Mouse (Mus musculus): ENCODE data around the gene Rnf13. TPM values are rescaled to one million over a fixed set of nuclear protein-coding genes. Genes with fewer than 3 reads are reported as not detected.

The Rnf13 gene
- polyA plus RNA-seq, 1 experiment from 2014 or later: 86.1 TPM

Other genes with a start within 250 kb of the Rnf13 start
- gene Wwtr1, start 160.2 kb upstream of the Rnf13 start, polyA plus RNA-seq (2014; fragmentation: Nextera tagmentation; extraction: Ambion mirVana): 8.0 and 8.6 TPM in 2 replicates
- 75.8 and 79.7 TPM in 2 replicates for gene Commd2, start 84.3 kb upstream of the Rnf13 start, polyA plus RNA-seq (2014; fragmentation: Nextera tagmentation; extraction: Ambion mirVana)
- 0.16 and 0.31 TPM in 2 replicates for gene Ankub1, start 43.3 kb upstream of the Rnf13 start, polyA plus RNA-seq (2014; fragmentation: Nextera tagmentation; extraction: Ambion mirVana)
- 736 and 803 TPM in 2 replicates for gene Pfn2, start 112.0 kb downstream of the Rnf13 start, polyA plus RNA-seq (2014; fragmentation: Nextera tagmentation; extraction: Ambion mirVana)

All from hindbrain, embryonic 14.5 days (tissue).